Mouse (Mus musculus): ENCODE data around the gene 2610028H24Rik. TPM values are rescaled to one million over a fixed set of nuclear protein-coding genes. Genes with fewer than 3 reads are reported as not detected.

Gene 2610028H24Rik
- total RNA-seq, 2 experiments from 2014 or later = 0.86 to 1.2 TPM

DNA sequence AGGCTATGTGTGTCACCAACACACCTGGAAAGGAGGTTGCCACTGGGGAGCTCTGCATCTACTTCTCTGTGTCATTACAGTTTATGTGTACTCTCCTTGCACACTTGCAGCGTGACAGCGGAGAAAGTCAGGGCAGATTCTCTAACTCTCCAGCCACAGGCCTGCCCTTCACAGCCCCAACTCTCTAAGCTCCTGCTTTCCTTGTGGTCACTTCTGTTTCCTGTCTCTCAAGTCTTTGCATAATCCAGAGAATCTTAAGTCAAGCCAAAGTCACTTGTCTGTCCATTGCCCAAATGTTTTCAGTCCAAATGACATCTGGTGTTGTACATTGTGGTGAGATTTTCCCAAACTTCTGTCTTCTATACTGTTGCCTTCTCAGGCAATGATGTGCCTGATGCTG lies 37.4 kb downstream of the 2610028H24Rik start:
- no peak for DNase-seq (ENCODE audit: low spot score in 2 of 2)

DNA sequence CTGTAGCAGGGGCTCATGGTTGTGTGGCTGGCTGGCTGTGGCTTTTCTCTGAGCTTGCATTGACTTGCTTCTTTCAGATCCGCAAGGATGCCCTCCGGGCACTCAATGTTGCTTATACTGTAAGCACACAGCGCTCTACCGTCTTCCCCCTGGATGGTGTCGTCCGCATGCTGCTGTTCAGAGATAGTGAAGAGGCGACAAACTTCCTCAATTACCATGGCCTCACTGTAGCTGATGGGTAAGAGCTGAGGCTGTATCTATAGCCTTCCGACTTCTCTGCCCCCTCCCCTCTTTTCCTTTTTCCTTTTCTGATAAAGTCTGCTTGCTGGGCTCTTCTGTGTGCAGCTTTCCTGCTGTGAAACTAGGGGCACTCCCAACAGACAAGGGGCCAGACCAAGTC lies 39.4 kb downstream of the 2610028H24Rik start:
- no peak for DNase-seq (ENCODE audit: low spot score in 2 of 2)

DNA sequence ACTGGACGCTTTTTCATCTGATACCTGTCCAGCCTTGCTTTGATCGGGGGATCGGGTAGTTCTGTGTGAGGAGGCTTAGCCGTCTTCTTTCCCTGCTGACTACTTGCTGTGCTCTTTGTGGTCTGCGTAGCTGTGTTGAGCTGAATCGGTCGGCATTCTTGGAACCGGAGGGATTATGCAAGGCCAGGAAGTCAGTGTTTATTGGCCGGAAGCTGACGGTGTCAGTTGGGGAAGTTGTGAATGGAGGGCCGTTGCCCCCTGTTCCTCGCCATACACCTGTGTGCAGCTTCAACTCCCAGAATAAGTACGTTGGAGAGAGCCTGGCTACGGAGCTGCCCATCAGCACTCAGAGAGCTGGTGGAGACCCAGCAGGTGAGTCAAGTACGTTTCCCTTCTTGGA lies 40.3 kb downstream of the 2610028H24Rik start:
- no peak for DNase-seq (ENCODE audit: low spot score in 2 of 2)

DNA sequence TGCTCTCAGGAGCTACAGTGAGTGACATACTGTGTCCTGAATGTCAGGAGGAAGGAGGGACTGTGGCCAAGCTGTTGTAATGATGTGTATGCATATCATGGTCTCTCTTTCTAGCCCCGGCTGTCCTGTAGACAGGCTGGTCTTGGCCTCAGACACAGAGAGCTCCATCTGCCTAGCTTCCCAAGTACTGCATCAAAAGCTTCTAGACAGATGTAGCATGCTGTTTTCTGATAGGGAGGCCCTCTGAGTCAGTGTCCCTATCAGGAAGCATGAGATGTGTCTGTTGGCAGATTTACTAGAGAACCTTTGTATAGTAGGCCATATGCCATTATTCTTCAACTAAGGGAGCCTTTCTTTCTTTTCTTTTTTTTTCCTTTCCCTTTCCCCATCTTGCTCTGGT lies 44.6 kb downstream of the 2610028H24Rik start:
- no peak for DNase-seq (ENCODE audit: low spot score in 2 of 2)

DNA sequence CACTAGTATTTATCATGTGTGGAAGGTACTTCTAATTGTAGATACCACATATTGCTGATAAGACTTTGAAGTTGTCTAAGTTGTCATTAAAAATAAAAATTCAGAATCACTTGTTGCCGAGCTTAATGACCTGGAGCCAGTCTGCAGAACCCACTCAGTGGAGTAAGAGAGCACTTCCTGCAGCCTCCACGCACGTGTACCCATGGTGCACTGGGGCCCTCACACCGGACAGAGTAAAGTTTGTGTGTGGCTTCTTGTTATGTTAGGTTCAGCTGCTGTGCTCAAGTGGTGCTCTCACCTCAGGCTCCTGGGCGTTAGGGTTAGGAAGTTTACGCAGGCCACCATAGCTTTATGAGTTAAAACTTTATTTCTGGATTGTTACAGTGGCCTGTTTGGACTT lies 46.6 kb downstream of the 2610028H24Rik start:
- no peak for DNase-seq (ENCODE audit: low spot score in 2 of 2)

DNA sequence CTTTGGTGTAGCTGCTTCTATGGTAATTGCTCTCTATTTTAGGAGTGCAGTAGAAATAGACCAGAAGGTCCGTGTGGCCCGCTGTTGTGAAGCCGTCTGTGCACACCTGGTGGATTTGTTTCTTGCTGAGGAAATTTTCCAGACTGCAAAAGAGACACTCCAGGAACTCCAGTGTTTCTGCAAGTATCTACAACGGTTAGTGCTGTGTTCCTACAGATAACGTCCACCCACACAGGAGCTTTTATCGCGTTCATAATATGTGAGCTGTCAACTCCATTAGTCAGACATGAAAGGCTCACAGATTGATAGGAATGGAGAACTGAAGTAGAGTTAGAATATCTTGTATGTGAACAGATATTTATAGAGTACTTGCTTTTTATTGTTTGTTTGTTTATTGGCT lies 47.5 kb downstream of the 2610028H24Rik start:
- no peak for DNase-seq (ENCODE audit: low spot score in 2 of 2)

DNA sequence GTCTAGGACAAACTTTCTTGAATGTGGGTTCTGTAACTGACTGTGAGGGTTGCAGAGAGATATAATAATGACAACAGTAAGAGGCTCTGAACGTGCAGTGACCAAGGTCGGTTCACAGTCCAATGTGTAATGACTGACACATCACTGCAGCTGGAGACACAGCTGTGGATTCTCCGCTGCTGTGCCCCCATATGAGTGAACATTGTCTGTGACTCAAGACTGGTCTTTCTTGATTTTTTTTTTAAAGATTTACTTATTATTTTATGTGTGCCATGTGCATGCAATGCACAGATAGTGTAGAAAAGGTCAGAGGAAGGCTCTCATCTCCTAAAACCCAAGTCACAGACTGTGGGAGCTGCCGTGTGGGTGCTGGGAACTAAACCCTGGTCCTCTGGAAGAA lies 48.6 kb downstream of the 2610028H24Rik start:
- no peak for DNase-seq (ENCODE audit: low spot score in 2 of 2)

DNA sequence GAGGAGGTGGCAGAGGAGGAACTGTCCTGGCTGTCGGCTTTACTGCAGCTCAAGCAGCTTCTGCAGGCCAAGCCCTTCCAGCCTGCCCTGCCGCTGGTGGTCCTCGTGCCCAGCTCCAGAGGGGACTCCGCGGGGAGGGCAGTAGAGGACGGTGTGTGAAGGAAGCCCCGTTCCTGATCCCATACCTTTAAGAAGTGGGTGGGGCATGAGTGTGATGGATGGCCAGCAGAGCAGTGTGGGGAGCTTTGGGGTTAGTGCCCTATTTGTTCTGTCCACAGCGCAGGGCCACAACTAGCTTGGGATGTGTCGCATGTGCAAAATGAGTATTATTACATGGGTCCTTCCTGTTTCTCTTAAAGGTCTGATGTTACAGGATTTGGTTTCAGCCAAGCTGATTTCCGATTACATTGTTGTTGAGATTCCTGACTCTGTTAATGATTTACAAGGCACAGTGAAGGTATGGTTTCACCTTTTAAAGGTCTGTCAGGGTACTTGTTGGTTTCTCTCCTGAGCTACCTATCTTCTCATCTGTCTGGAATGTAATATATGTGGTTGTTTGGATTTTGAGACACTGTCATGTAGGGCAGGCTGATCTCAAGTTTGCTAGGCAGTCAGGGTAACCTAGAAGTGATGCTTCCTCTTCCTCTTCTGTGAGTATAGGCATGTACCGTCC lies 55.5 kb downstream of the 2610028H24Rik start:
- DNase-seq (ENCODE audit: low spot score in 2 of 2) = no peak

DNA sequence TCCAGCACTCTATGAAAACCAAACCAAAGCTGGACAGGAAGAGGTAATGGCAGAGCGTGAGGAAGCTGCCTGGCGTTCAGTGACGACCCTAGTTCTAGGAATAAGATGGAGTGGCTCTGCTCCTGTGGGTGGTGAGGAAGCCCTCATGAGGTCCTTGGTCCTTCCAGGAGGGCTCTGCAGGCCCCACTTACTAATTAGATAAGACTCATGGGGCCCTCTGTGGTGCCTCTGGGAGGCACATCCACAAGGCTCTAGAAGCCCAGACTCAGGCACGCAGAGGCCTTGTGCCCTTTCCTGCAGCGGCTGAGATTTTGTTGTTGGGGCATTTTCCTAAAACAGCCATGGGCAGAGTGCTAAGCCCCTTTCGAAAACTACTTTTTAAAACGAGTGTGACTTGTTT lies 57.0 kb downstream of the 2610028H24Rik start:
- DNase-seq (ENCODE audit: low spot score in 2 of 2) = no peak

Other genes with a start within 250 kb of the 2610028H24Rik start
- gene Prmt2, start 211.2 kb upstream of the 2610028H24Rik start, total RNA-seq (2021) = 10 to 100 TPM; 21.3 to 25.5 TPM
- 10 to 100 TPM; 13.7 to 15.3 TPM for gene S100b, start 195.2 kb upstream of the 2610028H24Rik start, total RNA-seq (2021)
- 10 to 100 TPM; 19.6 to 23.9 TPM for gene Dip2a, start 103.8 kb upstream of the 2610028H24Rik start, total RNA-seq (2021)
- gene AC141477.1, start 8.6 kb upstream of the 2610028H24Rik start, total RNA-seq (2021) = not detected
- gene Pcnt, start 6.3 kb upstream of the 2610028H24Rik start, total RNA-seq (2021) = 10 to 100 TPM; 57.6 to 59.3 TPM
- 10 to 100 TPM; 38.0 to 42.9 TPM for gene Mcm3ap, start 19.8 kb downstream of the 2610028H24Rik start, total RNA-seq (2021)
- gene Ybey, start 20.0 kb downstream of the 2610028H24Rik start, total RNA-seq (2021) = 1 to 10 TPM; 4.2 to 5.0 TPM
- 10 to 100 TPM; 19.0 to 19.3 TPM for gene Lss, start 82.5 kb downstream of the 2610028H24Rik start, total RNA-seq (2021)
- gene Spatc1l, start 113.2 kb downstream of the 2610028H24Rik start, total RNA-seq (2021) = not detected
- gene Ftcd, start 126.6 kb downstream of the 2610028H24Rik start, total RNA-seq (2021) = under 1 TPM in 1 of 2 experiments, not detected in 1; 0.41 TPM
- 100 to 1,000 TPM; 657 to 733 TPM for gene Col6a2, start 174.5 kb downstream of the 2610028H24Rik start, total RNA-seq (2021)